Mouse (Mus musculus) right cerebral cortex, postnatal 36 days (tissue): ENCODE measurements around the gene Erfe.

Experiments
- DNase-seq, 2 experiments: peaks; one replicate each; pipeline ENCODE4 v3.0.0; 2022; ENCODE audit warnings: low spot score in 2 of 2, mixed read lengths in 1 of 2

Erfe gene

GRCm38 (mm10) chr1:91373414-91373835 is 7.2 kb downstream of the Erfe start:
- DNase-seq, result no peak

GRCm38 (mm10) chr1:91380453-91381090 is 14.3 kb downstream of the Erfe start:
- peak; percentile 54 to 66 for DNase-seq

GRCm38 (mm10) chr1:91381091-91381471 is 14.9 kb downstream of the Erfe start:
- no peak for DNase-seq

- no peak for DNase-seq
Measured at GRCm38 (mm10) chr1:91390369-91390768, 24.1 kb downstream of the Erfe start.

- DNase-seq, result no peak
Measured at GRCm38 (mm10) chr1:91397927-91398259, 31.7 kb downstream of the Erfe start.

- DNase-seq, result peak; percentile 65 to 69
Measured at GRCm38 (mm10) chr1:91398260-91399062, 32.2 kb downstream of the Erfe start, which contains the start of gene Ilkap. Gene Ilkap (minus strand): TSS chr1:91398815.

DNA sequence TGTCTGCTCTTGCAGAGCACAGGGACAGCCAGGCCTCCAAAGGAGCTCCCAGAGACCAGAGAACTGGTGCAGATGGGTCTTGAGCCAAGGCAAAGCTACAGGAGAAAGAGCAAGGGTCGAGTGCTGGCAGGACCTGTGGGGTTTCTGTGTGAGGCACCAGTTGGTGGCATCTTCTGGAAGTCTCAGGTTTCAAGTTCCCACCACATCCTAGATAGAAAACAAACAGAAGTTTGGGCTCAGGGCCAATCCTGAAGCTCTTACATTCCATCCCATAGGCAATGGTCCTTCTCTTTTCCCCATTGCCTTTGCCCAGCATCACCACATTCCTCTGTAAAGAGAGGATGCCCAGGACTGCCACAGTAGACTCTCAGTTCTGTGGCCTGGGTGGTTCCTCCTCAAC is 38.7 kb downstream of the Erfe start:
- DNase-seq, result no peak

DNA sequence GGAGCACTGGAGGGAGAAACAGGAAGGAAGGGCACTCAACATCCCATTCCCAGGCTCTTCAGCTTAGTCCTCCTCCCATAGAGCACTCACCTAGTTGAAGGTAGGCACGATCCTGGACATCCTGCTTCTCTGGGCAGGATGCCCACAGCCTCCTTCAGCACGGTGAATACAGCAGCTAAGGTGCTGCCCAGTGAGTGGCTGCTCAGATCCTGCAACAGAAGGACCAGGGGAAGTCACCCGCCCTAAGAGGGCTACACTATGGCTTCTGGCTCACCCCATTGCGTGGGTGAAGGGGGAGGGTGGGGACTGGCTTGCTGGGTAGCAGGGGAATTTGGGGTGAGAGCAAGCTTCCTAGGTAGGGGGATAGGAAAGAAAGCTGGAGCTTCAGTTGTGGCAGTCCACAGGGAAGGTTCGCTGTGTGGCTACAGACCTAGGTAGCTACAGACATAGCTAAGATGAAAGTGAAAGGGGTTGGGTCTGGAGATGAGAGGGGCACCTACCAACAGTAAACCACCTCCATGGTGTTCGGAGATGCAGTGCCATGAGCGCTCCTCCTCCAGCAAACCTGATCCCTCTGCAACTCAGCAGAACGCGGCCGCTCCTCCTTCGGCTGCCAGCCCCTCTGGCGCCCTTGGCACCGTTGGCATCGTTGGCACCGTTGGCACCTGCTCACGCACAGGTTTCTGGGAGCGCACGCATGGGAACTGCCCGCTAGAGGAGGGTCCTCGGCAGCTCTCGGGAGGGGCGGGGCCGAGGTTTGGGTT is 39.4 kb downstream of the Erfe start:
- DNase-seq, result no peak

DNA sequence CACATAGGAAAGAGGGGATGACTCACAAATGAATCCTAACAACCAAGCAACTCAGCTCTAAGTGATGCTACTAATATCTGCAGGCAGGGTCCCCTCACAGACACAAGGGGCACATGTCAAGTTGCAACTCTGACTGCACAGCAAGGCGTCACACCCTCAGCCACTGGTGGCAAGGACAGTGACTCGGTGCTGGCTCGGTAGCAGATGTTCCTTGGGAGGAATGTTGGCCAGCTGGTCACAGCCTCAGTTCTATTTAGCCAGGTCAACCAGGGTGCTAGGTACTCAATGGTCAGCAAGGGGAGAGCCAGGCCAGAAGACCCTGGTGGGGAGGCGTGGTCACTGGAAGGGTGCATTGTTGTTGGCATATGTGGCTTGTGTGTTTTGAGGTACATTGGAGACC is 41.6 kb downstream of the Erfe start:
- DNase-seq, result no peak

DNA sequence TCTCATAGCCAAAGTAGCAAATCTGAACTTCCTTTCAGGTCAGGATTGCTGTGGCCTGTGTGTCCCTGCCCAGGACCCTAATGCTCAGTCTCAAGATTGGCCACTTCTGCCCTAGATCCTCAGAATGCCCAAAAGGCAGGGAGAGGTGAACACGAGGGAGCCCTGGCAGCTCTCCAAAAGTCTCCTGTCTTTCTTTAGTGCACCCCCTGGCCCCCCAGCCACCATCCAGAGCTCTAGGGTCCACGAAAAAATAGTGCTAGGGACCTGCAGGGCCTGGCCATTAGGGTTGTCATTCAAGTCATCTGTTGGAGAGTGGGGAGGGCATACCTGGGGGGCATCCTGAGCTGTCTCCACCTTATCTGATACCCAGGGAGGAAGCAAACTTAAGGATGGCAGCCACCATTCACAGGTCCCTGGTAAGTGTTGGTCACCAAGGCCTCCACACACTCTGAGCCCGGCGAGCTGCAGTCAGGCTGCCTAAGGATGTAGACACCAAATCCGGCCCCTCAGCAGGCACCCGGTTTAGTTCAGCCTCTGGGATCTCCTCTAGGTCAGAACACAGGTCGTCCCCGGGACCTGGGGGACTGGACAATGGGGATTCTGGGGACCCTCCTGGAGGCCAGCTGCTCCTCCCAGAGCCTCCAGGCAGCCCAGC is 45.5 kb downstream of the Erfe start:
- no peak for DNase-seq

DNA sequence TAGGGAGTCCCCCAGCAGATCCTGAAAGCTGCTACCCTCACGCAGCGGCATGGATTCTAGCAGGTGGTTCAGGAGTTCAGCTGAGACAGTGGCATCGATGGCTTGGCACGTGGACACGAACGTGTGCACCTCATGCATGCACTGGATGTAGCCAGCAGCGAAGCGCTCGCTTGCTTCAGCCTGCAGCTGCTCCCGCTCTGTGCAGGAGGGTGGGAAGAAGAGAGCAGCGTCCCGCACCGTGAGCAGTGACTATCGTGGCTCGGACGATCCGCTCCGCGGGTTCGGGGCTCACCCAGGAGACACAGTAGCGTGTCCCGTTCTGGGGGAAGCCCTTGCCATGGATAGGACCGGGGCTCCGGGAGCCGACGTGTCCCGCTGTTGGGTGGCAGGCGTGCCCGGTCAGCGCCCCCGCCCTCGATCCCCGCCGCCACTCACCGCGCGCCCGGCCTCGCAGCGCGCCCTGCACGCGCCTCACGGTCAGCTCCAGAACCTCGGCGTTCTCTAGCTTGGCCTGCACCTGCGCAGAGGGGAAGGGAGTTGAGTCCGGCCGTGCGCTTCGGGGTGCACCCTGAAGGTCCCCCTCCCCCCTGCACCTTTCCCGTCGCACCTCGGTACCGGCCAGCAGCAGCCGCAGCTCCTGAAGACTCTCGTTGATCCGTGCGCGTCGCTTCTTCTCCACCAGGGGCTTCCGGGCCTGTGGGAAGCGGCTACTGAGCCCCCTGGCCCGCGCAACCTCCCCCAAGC is 46.2 kb downstream of the Erfe start:
- no peak for DNase-seq

- peak; percentile 92 to 93 for DNase-seq
Measured at GRCm38 (mm10) chr1:91413030-91413506, 46.8 kb downstream of the Erfe start.

DNA sequence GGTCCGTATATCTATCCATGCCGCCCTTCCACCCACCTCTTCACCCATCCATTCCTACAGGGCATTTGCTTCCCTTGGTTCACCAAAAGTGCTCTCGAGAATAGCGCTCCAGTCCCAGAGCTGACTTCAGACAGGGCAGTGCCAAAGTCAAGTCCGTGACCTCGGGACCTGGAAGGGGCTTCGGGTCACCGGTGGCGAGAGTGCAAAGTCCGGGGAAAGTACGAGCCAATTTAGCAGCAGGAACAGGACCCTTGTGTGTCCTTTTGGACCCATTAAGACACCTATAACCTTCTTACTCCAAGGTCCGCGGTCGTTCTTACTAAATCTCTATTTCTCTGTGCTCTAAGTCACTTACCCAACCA is 47.3 kb downstream of the Erfe start:
- DNase-seq, result no peak

DNA sequence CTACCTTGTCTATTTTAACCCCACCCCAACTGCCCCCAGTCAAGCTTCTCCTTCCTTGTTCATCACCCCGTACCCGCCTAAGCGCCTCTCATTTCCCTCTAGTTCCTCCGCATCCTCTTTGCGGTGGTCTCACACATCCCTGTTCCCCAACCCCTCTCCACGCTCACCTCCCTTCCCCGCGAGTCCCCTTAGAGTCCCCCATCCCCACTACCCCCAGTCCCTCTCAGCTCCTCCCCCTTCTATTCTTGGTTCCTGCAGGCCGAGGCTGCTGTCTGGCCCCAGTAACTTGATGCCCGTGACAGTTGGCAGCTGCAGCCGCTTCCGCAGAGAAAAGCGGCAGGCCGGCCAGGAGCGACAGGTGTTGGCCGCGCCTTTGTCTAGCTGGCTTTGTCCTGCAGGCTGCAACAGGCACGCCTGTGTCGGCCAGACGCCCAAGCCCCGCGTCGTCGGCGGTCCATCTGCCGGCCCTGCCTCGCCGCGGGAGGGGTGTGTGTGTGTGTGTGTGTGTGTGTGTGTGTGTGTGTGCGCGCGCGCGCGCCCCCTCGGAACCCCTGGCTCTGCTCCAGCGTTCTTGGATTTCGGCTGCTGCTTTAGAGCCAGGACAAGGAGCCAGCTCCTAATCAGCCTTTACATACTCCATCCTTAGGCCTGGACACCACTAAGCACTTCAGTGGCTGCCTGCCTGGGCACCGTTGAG is 47.8 kb downstream of the Erfe start, which contains the start of gene Hes6:
Gene Hes6 (minus strand): TSS at position 141 of the 697 bp plus-strand sequence.
- peak in 1 of 2 experiments; percentile 65 for DNase-seq

GRCm38 (mm10) chr1:91414903-91415302 is 48.7 kb downstream of the Erfe start:
- DNase-seq, result no peak

GRCm38 (mm10) chr1:91415311-91415710 is 49.1 kb downstream of the Erfe start:
- no peak for DNase-seq

DNA sequence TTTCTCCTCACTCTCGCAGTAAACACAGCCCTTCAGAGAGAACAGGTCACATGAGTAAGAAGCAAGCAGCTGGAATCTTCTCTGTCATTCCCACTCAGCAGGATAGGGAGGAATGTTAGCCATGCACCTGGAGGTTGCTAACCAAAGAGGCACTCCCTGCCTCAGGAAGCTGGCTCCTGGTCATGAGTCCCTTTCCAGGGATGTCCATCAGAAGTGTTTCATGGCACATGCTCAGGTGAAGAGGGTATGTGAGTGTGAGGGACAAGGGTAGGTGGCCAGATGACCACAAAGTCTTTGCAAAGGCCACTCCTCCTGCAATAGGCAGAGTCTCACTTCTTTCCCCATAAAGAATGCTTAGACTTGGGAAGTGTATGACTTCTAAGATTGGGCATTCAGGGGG is 51.8 kb downstream of the Erfe start:
- DNase-seq, result no peak

- DNase-seq, result no peak
Measured at GRCm38 (mm10) chr1:91419862-91420600, 53.8 kb downstream of the Erfe start.

GRCm38 (mm10) chr1:91420601-91421065 is 54.4 kb downstream of the Erfe start:
- DNase-seq, result no peak
